Mouse (Mus musculus) T-cell, adult 2 months (primary cell): ENCODE measurements around the gene Fn3k.

ENCODE experiments used
- DNase-seq: peaks from one replicate; pipeline ENCODE4 v3.0.0; 2022; ENCODE audit warnings: low spot score

The Fn3k gene

DNA sequence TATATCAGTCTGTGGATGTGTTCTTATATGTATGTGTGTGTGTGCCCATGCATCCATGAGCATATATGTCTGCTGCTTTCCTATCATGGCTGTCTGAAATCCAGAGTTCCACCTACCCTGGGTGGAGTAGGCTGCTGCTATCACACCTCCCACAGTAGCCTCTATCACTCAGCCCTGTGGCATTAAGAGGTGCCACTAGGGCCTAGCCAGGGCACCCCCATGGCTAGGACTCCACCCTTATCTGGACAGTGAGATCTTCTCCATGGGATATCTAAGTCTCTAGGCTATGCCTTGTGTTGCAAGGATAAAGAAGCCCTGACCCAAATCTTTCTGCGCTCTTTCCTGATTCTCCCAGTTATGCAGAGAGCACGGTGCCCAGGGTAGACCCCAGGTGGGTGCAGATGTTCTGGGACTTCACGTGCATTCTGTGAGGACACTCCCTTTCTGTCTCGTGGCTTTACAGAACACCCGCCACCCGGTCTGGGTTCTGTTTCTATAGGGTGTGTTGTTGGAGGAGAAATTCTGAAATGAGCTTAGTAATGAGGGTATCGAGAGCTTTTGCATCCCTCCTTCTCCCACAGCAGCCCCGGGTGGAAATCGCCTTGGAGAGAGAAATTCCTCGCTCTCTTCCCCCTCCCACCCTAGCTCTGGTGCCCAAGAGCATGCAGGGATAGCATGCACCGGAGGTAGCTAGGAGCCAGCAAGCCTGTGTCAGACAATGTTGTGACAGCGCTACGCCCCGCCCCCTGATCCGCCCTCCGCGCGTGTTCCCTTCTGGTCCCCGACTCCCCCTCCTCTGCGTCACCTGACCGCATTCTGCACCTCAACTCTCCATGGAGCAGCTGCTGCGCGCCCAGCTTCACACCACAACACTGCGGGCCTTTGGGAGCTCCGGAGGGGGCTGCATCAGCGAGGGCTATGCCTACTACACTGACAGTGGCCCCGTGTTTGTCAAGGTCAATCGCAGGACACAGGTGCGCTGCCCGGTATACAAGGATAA, at the start of gene Fn3k:
Fn3k (plus strand) TSS at position 758 of the 1,000 bp plus-strand sequence.
- peak; percentile 93 for DNase-seq

DNA sequence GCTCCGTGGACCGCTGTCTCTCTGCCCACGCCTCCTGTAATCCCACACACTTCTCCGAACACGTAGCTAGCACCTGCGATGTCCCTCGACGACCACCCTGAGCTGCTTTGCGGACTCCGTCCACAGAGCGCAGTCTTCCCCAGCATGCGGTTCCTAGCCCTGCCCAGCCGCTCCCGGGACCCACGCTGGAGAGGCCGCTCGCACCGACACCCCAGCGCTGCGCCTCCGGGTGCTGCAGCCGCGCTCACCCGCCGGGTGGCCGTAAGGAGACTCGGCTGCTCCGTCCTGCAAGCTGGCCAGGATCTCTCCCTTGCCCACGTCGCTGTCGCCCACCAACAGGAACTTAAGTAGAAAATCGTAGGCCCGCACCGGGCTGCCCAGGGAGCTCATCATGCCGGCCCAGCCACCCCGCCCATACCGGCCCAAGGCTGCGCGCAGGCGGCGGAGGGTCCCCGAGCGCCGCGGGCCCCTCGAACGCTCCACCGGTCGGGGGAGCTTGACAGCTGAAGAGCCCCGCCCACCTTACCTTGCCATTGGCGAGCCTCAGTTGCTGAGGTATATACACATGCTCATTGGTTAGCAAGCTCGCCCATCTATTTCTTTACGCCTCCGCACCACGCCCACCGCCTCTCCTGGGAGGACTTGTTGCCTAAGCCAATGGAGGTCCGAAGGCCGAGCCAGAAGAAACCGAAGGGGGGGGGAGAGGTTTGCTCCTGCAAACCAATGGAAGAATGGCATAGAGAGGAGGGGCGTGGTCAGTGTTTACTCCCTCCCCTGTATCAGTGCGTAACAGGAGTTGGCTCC, 46.8 kb upstream of the Fn3k start, which contains the start of gene Rab40b:
Rab40b (minus strand) TSS at position 502 of the 804 bp plus-strand sequence.
- DNase-seq: peak; percentile 13

DNA sequence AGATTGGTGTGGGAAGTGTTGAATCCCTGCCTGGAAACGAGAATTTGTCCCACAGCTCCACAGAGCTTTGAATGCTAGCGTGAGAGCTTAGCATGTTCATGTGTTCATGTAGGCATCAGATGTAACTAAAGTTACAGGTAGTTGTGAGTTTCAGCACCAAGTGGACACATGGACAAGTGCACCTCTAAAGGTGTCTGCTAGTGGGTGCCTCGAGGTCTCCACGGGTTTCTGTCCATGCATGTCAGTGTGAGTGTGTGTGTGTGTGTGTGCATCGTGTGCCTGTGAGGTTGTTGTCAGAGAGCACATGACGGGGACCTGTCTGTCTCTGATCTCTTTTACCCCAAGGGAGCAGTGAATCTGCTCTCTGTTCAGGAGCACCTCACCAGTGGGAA, 46.2 kb upstream of the Fn3k start:
- no peak for DNase-seq

DNA sequence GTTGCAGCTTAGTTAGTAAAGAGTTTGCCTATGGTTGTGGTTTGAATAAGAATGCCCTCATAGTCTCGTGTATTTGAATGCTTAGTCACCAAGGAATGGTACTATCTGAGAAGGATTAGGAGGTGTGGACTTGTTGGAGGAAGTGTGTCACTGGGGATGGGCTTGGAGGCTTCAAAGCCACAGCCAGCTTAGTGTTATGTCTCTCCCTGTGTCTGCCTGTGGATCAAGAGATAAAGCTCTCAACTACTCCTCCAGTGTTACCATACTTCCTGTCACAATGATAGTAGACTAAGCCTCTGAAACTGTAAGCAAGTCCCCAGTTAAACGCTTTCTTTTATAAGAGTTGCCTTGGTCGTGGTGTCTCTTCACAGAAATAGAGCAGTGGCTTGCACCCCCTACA, 43.9 kb upstream of the Fn3k start:
- no peak for DNase-seq

DNA sequence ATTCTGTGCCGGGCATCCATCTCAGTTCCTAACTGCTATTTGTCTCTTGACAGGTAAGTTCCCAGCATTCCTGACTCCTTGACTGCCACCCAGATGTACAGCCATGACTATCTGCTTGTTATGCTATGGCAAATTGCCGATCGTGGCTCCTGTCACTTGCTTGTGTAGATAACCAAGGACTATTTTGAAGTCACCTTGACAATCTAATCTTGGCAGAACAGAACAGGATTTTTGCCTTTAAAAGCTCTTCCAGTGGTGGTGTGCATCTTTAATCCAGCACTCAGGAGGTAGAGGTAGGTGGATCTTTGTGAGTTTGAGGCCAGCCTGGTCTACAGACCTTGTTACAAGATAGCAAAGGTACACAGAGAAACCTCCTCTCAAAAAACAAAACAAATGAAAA, 42.3 kb upstream of the Fn3k start:
- no peak for DNase-seq

DNA sequence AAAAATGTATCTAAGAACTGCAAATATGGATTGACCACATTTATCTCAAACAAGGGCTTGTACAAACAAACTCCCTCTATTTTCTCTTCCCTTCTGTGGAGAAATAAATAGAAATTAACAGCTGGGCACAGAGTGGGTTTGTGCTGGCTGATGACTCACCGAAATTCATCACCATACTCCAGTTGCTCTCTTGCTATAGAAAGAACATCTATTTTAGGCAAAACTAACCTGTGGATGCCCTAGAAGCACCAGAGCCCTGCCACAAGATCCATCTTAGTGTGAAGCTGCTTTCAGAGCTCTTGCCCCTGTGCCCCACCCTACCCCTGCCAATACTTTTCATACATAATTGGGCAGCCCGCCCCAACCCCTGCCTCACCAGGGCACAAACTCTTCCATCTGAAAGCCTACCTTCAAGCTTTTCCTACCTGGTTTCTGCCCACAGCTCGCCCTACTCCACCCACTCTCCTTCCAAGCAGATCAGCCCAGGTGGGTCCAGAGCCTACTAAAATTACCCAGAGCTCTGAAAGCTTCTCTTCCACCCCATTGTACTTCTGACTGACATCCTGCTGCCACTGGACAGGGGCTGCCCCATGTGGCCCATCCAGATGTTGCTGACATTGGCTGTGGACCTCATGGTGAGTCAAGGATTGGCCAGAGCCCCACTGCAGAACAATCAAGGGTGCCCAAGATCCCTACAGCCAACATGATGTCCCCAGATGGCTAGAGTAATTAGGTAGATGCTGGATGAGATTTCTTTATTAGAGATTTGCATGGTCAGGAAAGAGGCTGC, 27.2 kb upstream of the Fn3k start:
- no peak for DNase-seq

DNA sequence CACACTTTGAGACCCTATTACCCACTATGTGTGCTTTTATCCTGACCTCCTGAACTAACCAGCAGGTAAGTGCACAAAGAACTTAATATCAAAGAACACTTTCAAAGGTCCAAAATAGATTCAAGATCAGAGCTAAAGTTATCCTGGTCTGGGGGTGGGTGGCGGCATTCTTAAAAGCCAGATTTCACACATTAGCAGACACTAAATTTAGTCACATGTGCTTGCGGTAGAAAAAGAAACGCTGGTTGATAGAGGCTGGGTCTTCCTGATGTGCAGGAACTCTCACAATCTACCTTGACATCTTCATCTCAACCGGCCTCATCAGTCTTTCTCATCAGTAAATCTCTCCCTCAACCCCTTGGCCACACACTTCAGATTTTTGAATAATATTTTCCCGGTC, 20.0 kb upstream of the Fn3k start:
- no peak for DNase-seq

DNA sequence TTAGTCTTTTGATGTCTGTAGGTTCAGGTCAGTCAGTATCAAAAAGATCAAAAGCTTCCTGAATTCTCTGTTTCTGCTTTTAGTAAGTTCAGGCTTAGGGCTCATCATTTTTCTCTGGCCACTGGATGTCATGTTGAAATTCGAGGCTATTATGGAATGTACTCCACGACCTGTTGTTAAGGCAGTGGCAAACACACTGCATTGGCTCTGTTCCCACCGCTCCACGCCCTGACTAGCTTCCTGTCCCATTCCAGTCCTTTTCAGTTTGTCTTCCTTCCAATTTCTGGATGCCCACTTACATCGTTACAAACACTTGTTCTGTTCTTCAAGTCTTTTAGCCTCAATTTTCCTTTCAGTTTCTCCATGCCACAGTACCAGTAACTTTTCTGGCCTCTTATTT, 19.4 kb upstream of the Fn3k start:
- DNase-seq: no peak

DNA sequence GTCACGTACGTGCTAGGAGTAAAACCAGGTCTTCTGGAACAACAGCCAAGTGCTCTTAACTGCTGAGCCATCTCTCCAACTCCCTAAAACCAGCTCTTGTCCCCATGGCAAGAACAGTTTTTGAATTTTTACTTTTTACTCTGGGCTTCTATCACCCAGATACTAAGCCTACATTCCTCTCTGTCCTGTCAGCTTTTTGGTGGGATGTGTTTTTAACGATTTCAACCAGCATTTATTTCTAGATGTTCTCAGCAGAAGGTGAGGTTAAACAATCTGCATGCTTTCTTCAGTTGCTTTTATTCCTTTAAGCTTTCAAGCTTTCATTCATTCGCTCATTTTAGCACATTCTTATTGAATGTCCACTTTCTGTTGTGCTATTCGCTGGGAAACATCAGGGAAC, 16.7 kb upstream of the Fn3k start:
- DNase-seq: no peak

DNA sequence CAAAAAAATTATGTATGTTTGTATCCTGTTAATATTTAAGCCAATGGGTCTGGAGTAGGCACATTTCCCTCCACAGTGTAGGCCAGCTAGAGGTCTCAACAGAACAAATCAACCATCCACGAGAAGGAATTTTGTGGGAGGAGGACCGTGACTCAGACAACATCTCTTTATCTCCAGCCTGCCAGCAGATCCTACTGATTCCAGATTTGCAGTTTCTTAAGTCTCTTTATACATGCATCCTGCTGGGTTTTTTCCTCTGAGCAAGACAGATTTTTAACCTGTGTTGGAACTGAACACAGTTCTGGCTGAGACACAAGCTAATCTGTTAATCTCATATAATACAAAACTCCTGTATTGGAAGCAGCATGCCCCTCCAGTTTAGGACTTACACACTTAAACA, 15.8 kb upstream of the Fn3k start:
- no peak for DNase-seq

DNA sequence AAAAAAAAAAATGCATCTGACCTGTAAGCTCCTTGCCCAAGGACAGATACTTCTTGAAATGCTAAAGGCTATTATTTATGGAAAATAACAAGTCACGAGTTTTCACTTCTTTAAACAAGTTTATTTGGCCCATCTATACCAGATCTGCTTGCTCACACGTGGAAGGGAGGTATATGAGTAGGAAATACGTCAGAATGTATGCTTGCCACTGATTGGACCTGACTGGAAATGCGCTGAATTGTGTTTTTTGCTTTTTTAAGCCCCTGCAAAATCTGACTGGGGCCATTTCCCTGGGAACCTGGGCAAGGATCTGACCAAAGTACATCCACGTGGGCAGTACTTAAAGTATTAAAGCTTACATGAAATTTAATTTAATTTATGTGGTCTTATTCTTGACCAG, 14.3 kb upstream of the Fn3k start:
- no peak for DNase-seq

DNA sequence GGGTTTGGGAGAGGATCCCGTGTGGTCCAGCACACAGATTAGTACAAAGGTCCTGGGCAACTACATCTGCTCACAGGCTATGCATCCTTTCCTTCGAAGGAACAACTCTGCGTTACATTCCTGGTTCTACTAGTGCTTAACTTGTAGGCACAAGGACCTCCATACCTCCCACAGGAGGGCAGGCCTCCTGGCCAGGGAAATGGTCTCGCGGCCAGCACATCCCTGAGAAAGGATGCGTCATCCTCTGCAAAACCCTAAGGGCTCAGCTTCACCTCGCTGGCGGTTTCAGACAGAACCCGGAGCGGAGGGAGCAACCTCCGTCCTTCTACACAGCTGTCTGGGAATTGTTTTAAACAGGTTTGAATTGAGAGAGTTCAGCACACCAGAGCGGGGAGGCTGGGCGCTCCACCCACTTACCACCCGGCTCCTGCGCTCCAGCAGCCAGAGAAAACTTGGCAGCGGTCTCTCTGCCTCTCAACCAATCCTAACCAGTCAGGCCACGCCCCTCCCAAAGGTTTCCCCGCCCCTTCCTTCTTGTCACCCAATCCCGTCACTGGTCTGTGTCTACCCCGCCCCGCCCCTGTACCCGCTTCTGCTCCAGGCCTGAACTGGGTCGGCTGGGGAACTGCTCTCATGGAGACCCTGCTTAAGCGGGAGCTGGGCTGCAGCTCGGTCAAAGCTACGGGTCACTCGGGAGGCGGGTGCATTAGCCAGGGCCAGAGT, 13.7 kb upstream of the Fn3k start, which contains the start of gene Fn3krp:
Fn3krp (plus strand) TSS at position 572 of the 723 bp plus-strand sequence.
- peak; percentile 97 for DNase-seq

DNA sequence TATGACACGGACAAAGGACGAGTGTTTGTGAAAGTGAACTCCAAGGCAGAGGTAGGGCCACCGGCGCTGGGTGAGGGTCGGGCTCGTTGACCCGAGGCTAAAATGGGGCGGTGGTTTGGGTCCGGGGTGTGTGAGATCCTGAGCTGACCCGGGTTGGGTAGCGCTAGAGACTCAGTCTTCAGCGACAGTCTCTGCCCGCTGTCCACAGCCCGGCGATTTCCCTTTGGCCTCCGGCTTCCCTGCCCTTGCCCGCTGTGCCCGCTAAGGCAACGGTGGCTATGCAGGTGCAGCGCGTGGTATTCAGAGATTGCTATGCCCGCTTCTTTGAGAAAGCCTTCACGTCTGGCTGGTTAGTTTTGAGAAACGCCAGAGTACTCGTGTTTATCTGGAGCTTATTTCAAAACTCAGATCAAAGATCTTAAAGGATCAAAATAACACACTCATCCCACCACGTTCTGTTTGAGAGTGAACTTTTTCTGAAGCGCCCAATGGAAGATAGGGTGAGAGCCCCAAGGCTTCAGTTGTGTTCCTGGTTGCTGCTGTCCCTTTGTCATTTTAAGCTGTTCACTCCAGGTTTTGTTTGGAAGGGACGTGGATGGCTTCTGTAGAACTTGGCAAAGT, 13.1 kb upstream of the Fn3k start:
- no peak for DNase-seq

DNA sequence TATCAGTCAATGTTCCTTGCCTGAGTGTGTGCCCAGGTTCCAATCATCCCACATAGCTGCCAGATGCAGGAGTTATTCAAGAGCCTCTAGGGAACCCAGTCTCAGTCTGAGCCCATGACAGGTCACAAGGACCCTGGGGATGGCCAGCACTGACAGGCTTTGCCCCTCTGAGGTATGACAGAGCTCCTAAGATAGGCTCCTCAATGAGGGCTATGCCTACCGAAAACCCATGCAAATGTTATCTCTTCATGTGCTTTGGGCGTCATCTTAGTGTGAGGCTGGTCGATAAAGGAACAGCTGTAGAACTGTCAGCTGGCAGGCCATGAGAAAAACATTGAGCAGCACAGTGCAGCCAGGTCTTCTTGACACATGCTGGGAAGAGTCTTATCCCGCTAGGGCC, 1.3 kb upstream of the Fn3k start:
- no peak for DNase-seq

DNA sequence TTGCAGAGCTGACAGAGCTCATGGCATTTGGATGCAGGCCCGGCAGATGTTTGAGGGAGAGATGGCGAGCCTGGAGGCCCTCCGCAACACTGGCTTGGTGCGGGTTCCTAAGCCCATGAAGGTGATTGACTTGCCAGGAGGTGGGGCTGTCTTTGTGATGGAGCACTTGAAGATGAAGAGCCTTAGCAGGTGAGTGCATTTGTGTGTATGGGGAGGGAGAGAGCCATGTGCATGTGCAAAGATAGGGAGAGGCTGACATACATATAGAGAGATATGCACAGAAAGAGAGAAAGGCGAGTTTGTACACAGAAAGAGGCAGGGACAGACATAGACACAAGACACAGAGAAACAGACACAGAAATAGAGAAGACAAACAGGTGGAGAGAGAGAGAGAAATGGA, 2.5 kb downstream of the Fn3k start:
- DNase-seq: no peak

DNA sequence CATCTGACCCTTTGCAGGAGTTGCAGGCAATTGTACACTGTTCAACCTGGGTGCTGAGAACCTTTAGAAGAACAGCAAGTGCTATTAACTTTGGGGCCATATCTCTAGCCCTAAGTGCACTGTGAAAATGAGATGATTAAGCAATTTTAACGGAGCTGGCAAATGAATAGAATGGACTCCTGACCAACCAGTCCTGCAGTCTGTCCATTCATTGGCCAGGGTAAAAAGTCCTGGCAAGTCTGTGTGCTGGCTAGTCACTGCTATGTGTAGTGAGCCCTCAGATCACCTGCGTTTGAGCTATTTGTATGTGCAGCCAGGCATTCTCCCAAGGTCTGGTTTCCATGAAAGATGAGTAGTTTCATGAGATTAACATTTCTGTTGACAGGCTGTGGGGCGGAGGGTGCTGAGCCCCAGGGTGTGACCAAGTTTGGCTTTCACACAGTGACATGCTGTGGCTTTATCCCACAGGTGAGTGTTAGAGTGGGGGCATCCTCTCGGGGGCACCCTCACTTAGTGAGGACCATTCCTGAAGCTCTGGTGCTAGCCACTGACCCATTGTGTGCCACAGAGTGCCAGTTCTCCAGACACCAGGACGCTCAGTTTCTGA, 5.1 kb downstream of the Fn3k start:
- DNase-seq: no peak

DNA sequence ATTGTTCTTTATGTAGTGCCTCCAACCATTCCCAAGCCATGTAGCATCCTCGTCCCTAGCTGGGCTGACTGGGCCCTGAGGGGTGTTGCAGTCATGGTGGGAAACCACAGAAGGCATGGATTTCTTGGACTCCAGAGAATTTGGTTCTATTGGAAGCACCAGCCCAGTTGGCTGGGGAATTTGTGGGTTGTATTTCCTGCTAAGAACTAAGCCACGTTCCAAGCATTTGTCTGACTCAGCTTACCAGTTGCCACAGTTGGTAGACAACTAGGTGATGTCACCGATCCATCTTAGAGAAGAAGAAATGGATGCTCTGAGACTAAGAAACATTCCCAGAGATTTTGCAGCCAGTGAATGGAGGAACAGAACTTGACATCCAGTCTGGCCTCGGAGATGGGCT, 6.9 kb downstream of the Fn3k start:
- no peak for DNase-seq

DNA sequence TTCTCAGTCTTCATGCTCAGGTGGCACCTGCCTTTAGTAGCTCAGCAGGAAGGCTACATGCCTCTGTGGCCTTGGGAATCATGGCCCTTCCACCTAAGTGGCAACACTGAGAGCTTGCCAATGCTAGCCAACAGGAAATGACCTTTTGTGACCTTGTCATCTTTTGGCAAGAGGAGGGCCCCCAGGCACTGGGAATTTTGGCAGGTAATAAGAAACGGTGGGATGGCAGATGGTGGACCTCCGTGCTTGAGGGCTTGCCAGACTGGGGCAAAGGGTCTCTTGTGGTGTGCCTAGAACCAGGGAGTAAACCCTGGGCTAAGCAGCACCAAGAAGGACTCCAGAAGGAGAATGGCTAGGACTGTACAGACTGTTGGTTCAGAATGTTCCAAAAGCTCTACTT, 7.4 kb downstream of the Fn3k start:
- no peak for DNase-seq

DNA sequence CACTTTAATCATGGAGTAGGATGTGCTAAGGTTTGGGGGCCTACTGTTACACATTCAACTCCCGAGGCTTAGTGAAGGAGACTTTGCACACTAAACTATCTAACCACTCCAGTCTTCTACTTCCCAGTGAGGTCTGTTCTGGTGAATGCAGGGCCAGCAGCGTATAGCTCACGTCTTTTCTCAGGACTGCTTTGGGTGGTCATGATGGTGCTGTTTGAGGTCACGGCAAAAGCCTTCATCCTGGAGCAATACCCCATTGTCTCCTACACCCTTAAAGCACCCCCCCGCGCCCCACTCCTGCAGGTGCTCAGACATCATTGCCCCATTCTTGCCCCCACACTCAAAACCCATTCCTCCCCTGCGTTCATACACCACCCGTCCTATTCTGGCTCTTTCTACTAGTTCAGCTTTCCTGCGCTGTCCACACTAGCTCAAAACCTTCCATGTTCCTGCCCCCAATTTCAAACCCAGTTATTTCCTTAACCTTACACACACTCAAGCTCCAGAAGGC, 16.6 kb downstream of the Fn3k start:
- DNase-seq: no peak
